Mouse (Mus musculus) lung, postnatal 14 days (tissue): ENCODE measurements around the gene Fkbp14.

Experiments
- DNase-seq: peaks from one replicate; pipeline ENCODE4 v3.0.0; 2021

Gene Fkbp14

GRCm38 (mm10) chr6:54587683-54588082 is 9.4 kb downstream of the Fkbp14 start:
- DNase-seq: no peak

GRCm38 (mm10) chr6:54586911-54587310 is 10.2 kb downstream of the Fkbp14 start:
- DNase-seq: no peak

- DNase-seq: peak; percentile 76
These were observed 10.9 kb downstream of the Fkbp14 start for GRCm38 (mm10) chr6:54586175-54586574.

GRCm38 (mm10) chr6:54573218-54573955 is 23.7 kb downstream of the Fkbp14 start:
- DNase-seq: no peak

GRCm38 (mm10) chr6:54569776-54570175 is 27.3 kb downstream of the Fkbp14 start:
- DNase-seq: no peak

- DNase-seq: no peak
These were observed 30.6 kb downstream of the Fkbp14 start for GRCm38 (mm10) chr6:54566546-54566919.

- DNase-seq: peak; percentile 54
These were observed 31.2 kb downstream of the Fkbp14 start, which contains the start of gene Scrn1 for GRCm38 (mm10) chr6:54565665-54566545. Scrn1 (minus strand) TSS chr6:54566489.

- DNase-seq: no peak
These were observed 32.1 kb downstream of the Fkbp14 start for GRCm38 (mm10) chr6:54565012-54565411.

- no peak for DNase-seq
These were observed 32.6 kb downstream of the Fkbp14 start for GRCm38 (mm10) chr6:54564506-54564991.

- DNase-seq: no peak
These were observed 33.5 kb downstream of the Fkbp14 start for GRCm38 (mm10) chr6:54563561-54563960.

- no peak for DNase-seq
These were observed 34.9 kb downstream of the Fkbp14 start for GRCm38 (mm10) chr6:54562018-54562809.

- DNase-seq: no peak
These were observed 38.6 kb downstream of the Fkbp14 start for GRCm38 (mm10) chr6:54558466-54558865.

- DNase-seq: no peak
These were observed 39.4 kb downstream of the Fkbp14 start for GRCm38 (mm10) chr6:54557671-54558070.

GRCm38 (mm10) chr6:54555816-54556215 is 41.3 kb downstream of the Fkbp14 start:
- peak; percentile 32 for DNase-seq

- no peak for DNase-seq
These were observed 42.6 kb downstream of the Fkbp14 start for GRCm38 (mm10) chr6:54554341-54555110.

GRCm38 (mm10) chr6:54553632-54554031 is 43.5 kb downstream of the Fkbp14 start:
- peak; percentile 20 for DNase-seq

- DNase-seq: no peak
These were observed 44.2 kb downstream of the Fkbp14 start for GRCm38 (mm10) chr6:54552721-54553413.

- DNase-seq: no peak
These were observed 46.2 kb downstream of the Fkbp14 start for GRCm38 (mm10) chr6:54550801-54551323.

- DNase-seq: no peak
These were observed 47.8 kb downstream of the Fkbp14 start for GRCm38 (mm10) chr6:54549311-54549710.

- DNase-seq: peak; percentile 68
These were observed 48.6 kb downstream of the Fkbp14 start for GRCm38 (mm10) chr6:54548314-54549019.

- DNase-seq: no peak
These were observed 53.5 kb downstream of the Fkbp14 start for GRCm38 (mm10) chr6:54543646-54544045.
